Mouse (Mus musculus) frontal cortex, postnatal 36 days (tissue): ENCODE measurements at regions not wholly inside any gene's neighbourhood (a gene's known extent, or its start where the extent isn't known, plus 50 kb on each side); places are given as distances from the start of the nearest gene placed in this dataset.

Experiments
- DNase-seq, 2 experiments: peaks; one replicate each; pipeline ENCODE4 v3.0.0; 2022; ENCODE audit warnings: low spot score in 2 of 2

- no peak for DNase-seq
Measured at GRCm38 (mm10) chr6:17224852-17225251, 56.1 kb upstream of the Cav2 start.

- no peak for DNase-seq
Measured at GRCm38 (mm10) chr6:17226483-17226882, 54.5 kb upstream of the Cav2 start.
